8 mouse cellular contexts compared by ENCODE assay signal in the genomic region with DNA sequence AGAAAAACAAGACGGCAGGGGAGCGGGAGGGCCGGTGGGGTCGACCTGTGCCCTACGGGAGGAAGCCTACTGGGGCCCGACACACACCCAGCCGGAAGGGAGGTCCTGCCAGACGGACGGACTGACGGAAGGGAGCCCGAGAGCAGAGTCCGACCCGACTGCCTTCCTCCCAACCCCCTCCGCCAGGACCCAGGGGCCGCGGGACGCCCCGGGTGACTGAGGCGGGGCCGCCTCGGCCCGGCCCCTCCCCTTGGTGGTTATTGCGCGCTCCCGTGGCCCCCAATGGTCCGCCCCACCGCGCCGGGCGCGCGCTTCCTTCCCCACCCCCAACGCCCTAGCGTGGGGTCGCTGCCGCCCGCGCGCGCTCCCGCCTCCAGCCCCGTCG. TPM values are rescaled to one million over a fixed set of nuclear protein-coding genes. Genes with fewer than 3 reads are reported as not detected.
DNase-seq lines count a peak whose midpoint lies in the region; ATAC-seq and TF ChIP-seq lines count a peak whose summit lies in the region.

No protein-coding gene starts in this region.

- peak overlapping the region; percentile 96 for H3K27ac ChIP-seq in embryonic facial prominence, embryonic 12.5 days
- peak overlapping the region; percentile 92 for H3K27ac ChIP-seq in liver, embryonic 12.5 days

- DNase-seq in CD4-positive helper T cell, adult 2 months (ENCODE audit: low read depth, low spot score), result peak; percentile 89
- peak; percentile 82 to 84 for DNase-seq in adrenal gland, postnatal 4 days (ENCODE audit: low spot score in 2 of 2)
- peak; percentile 88 for DNase-seq in heart, adult 8-10 months (ENCODE audit: low spot score)
- peak; percentile 90 to 93 for DNase-seq in kidney, adult 8-10 months
- peak; percentile 93 for DNase-seq in testis, postnatal 10 days (ENCODE audit: low spot score)

- peak overlapping the region; percentile 77 for H3K4me3 ChIP-seq in embryonic facial prominence, embryonic 12.5 days
- H3K4me3 ChIP-seq in liver, embryonic 12.5 days, result peak overlapping the region; percentile 84
- peak overlapping the region; percentile 74 for H3K4me3 ChIP-seq in myocyte

- peak overlapping the region; percentile 76 for H3K4me2 ChIP-seq in embryonic facial prominence, embryonic 12.5 days (replicated peaks)
- peak overlapping the region; percentile 81 for H3K4me2 ChIP-seq in liver, embryonic 12.5 days
- H3K4me2 ChIP-seq in myocyte (ENCODE audit: low read depth), result peak overlapping the region; percentile 79

- peaks cover 52% of the 10 kb centered on the region for H3K36me3 ChIP-seq in embryonic facial prominence, embryonic 12.5 days
- H3K36me3 ChIP-seq in liver, embryonic 12.5 days, result peaks cover 45% of the 10 kb centered on the region
- H3K36me3 ChIP-seq in myocyte (ENCODE audit: control insufficient read depth, insufficient read depth), result no peaks in the 10 kb centered on the region

- H3K9ac ChIP-seq in embryonic facial prominence, embryonic 12.5 days, result peak overlapping the region; percentile 77
- H3K9ac ChIP-seq in liver, embryonic 12.5 days, result peak overlapping the region; percentile 90

- H3ac ChIP-seq in myocyte (ENCODE audit: control insufficient read depth, insufficient read length), result peak overlapping the region; percentile 46

- peak; percentile 28; the same call in 1 of the 2 replicates for ATAC-seq in embryonic facial prominence, embryonic 12.5 days (ENCODE audit: insufficient number of reproducible peaks, insufficient read depth, low FRiP score, low TSS enrichment)
- peak; percentile 76 for ATAC-seq in liver, embryonic 12.5 days

- H3K4me1 ChIP-seq in embryonic facial prominence, embryonic 12.5 days, result peaks cover 49% of the 10 kb centered on the region
- H3K4me1 ChIP-seq in liver, embryonic 12.5 days, result peaks cover 63% of the 10 kb centered on the region

- TF ChIP-seq POLR2A in myocyte (IDR thresholded peaks at IDR 0.05; ENCODE audit: insufficient read length, low read depth), result peak; percentile 65

- under 1% methylated on average over 34 of the region's 43 CpGs for WGBS in embryonic facial prominence, embryonic 12.5 days
- under 1% methylated on average over 40 of the region's 43 CpGs for WGBS in liver, embryonic 12.5 days (ENCODE audit: insufficient replicate concordance)

- H3K9me3 ChIP-seq in embryonic facial prominence, embryonic 12.5 days, result no peaks in the 10 kb centered on the region
- no peaks in the 10 kb centered on the region for H3K9me3 ChIP-seq in liver, embryonic 12.5 days (replicated peaks)

- H3K79me2 ChIP-seq in myocyte (ENCODE audit: control insufficient read depth, insufficient read depth), result peaks cover 12% of the 10 kb centered on the region

- H3K27me3 ChIP-seq in embryonic facial prominence, embryonic 12.5 days, result no peaks in the 10 kb centered on the region
- no peaks in the 10 kb centered on the region for H3K27me3 ChIP-seq in liver, embryonic 12.5 days (replicated peaks)
- no peaks in the 10 kb centered on the region for H3K27me3 ChIP-seq in myocyte (ENCODE audit: control insufficient read depth, insufficient read depth, insufficient read length)

TF ChIP-seq in myocyte, 11 proteins besides CTCF, POLR2A, EP300 and RAD21:
- TF ChIP-seq TCF3 (IDR thresholded peaks at IDR 0.05; ENCODE audit: insufficient read length, low read depth), result no peak
- peak; percentile 78 for TF ChIP-seq POLR2AphosphoS2 (IDR thresholded peaks at IDR 0.05; ENCODE audit: insufficient read length, low read depth)
- TF ChIP-seq MYOD1 (IDR thresholded peaks at IDR 0.05; ENCODE audit: control insufficient read depth in 1 of 3, insufficient read length in 2 of 3, low read depth in 2 of 3), result peak in 1 of 3 experiments; percentile 11
- no peak for TF ChIP-seq MAX (IDR thresholded peaks at IDR 0.05; ENCODE audit: low read depth)
- no peak for TF ChIP-seq TCF12 (IDR thresholded peaks at IDR 0.05; ENCODE audit: insufficient read depth, poor library complexity, severe bottlenecking)

RNA-seq across cellular contexts. Expression of a gene that starts 0.4 kb away (rescaled TPM):
- 100 to 1,000 TPM; 106 to 111 TPM for total RNA-seq in adrenal gland, postnatal 4 days (2021)
- polyA plus RNA-seq in embryonic facial prominence, embryonic 12.5 days (2016; fragmentation: Nextera tagmentation; extraction: Ambion mirVana), result 95.8 and 99.8 TPM in 2 replicates
- 10 to 100 TPM; 60.7 to 62.6 (median 62.2) TPM for total RNA-seq in heart, adult 8-10 months (2022)
- polyA plus RNA-seq in liver, embryonic 12.5 days (2016; fragmentation: Nextera tagmentation; extraction: Ambion mirVana), result 39.9 and 41.9 TPM in 2 replicates
- polyA plus RNA-seq in myocyte (2012; fragmentation: generic; extraction: Trizol), result 61.4 TPM

RNA-seq across cellular contexts. Expression of a gene that starts 12.5 kb away (rescaled TPM):
- 10 to 100 TPM; 53.3 to 60.8 TPM for total RNA-seq in adrenal gland, postnatal 4 days (2021)
- polyA plus RNA-seq in embryonic facial prominence, embryonic 12.5 days (2016; fragmentation: Nextera tagmentation; extraction: Ambion mirVana), result 63.9 and 71.4 TPM in 2 replicates
- total RNA-seq in heart, adult 8-10 months (2022), result 10 to 100 TPM in 3 of 4 experiments, 1 to 10 TPM in 1; 9.4 to 13.5 (median 12.3) TPM
- polyA plus RNA-seq in liver, embryonic 12.5 days (2016; fragmentation: Nextera tagmentation; extraction: Ambion mirVana), result 32.4 TPM in 2 replicates
- 56.3 TPM for polyA plus RNA-seq in myocyte (2012; fragmentation: generic; extraction: Trizol)

RNA-seq across cellular contexts. Expression of a gene that starts 12.7 kb away (rescaled TPM):
- not detected for total RNA-seq in adrenal gland, postnatal 4 days (2021)
- 0.14 and 0.19 TPM in 2 replicates for polyA plus RNA-seq in embryonic facial prominence, embryonic 12.5 days (2016; fragmentation: Nextera tagmentation; extraction: Ambion mirVana)
- not detected for total RNA-seq in heart, adult 8-10 months (2022)
- polyA plus RNA-seq in liver, embryonic 12.5 days (2016; fragmentation: Nextera tagmentation; extraction: Ambion mirVana), result not detected in 2 replicates
- polyA plus RNA-seq in myocyte (2012; fragmentation: generic; extraction: Trizol), result 0.02 TPM

RNA-seq across cellular contexts. Expression of a gene that starts 14.7 kb away (rescaled TPM):
- not detected for total RNA-seq in adrenal gland, postnatal 4 days (2021)
- 0.49 and 0.67 TPM in 2 replicates for polyA plus RNA-seq in embryonic facial prominence, embryonic 12.5 days (2016; fragmentation: Nextera tagmentation; extraction: Ambion mirVana)
- total RNA-seq in heart, adult 8-10 months (2022), result not detected
- 0.24 TPM in 1 of 2 replicates, not detected in the other for polyA plus RNA-seq in liver, embryonic 12.5 days (2016; fragmentation: Nextera tagmentation; extraction: Ambion mirVana)
- polyA plus RNA-seq in myocyte (2012; fragmentation: generic; extraction: Trizol), result not detected

RNA-seq across cellular contexts. Expression of a gene that starts 14.7 kb away (rescaled TPM):
- total RNA-seq in adrenal gland, postnatal 4 days (2021), result 1 to 10 TPM in 1 of 2 experiments, under 1 TPM in 1; 0.62 to 2.3 TPM
- polyA plus RNA-seq in embryonic facial prominence, embryonic 12.5 days (2016; fragmentation: Nextera tagmentation; extraction: Ambion mirVana), result 38.8 and 50.4 TPM in 2 replicates
- total RNA-seq in heart, adult 8-10 months (2022), result under 1 TPM in 3 of 4 experiments, not detected in 1; 0.52 to 0.89 (median 0.53) TPM
- 0.29 and 0.45 TPM in 2 replicates for polyA plus RNA-seq in liver, embryonic 12.5 days (2016; fragmentation: Nextera tagmentation; extraction: Ambion mirVana)
- 0.13 TPM for polyA plus RNA-seq in myocyte (2012; fragmentation: generic; extraction: Trizol)

Comparison
In these comparisons a context has a peak if more than half of its experiments do, and no peak if none do; other contexts are left out.
1. Peak in every context shown above with its lines: DNase-seq, ATAC-seq, H3K4me3 ChIP-seq and H3K27ac ChIP-seq.